Mouse (Mus musculus): ENCODE measurements around the gene Nfkbie. TPM values are rescaled to one million over a fixed set of nuclear protein-coding genes. Genes with fewer than 3 reads are reported as not detected.

Nfkbie gene
- polyA plus RNA-seq, 1 experiment from 2014 or later, result 1.6 TPM

DNA sequence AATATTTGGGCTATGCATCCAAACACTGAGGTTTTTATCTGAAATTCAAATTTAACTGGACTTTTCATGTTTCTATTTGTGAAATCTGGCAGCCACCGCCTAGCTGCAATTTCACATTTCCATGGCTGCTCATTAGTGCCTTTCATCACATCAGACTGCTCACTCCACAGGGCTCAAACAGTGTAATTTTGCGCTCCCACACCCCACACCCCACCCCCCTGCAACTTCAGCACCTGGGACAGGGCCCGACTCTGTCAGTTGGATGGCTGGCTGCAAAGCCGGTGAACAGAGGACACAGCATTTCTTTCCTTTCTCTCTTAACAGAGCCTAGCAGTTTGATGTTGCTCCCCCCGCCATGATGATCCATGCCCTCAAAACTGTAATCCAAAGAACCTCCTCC lies 19.2 kb upstream of the Nfkbie start:
- ATAC-seq (ENCODE audit: low FRiP score, low TSS enrichment), result no peak
- Histone ChIP-seq H3K36me3 (ENCODE audit: control insufficient read depth, insufficient read depth, low read length) (no peaks in the 10 kb centered on the region), H3K27ac (replicated peaks) (no peak overlapping the region), H3K4me2 (replicated peaks; ENCODE audit: low read depth) (no peak overlapping the region), H3K9me3 (ENCODE audit: control insufficient read depth, low read length) (no peaks in the 10 kb centered on the region), H3K4me3 (ENCODE audit: low read depth, low read length) (no peak overlapping the region), H3K9ac (ENCODE audit: low read length) (no peak overlapping the region), H3K4me1 (replicated peaks; ENCODE audit: control insufficient read depth, insufficient read depth) (no peaks in the 10 kb centered on the region), H3K27me3 (ENCODE audit: control insufficient read depth, insufficient read depth, low read length) (peaks cover 2% of the 10 kb centered on the region; the same call in 1 of the 2 replicates)
- WGBS, result 10% methylated on average over 5 of the region's 5 CpGs
- DNase-seq (ENCODE audit: low spot score), result peak; percentile 64
- TF ChIP-seq EP300 (optimal IDR thresholded peaks at IDR 0.05) (no peak), CTCF (IDR thresholded peaks at IDR 0.05; ENCODE audit: low read depth) (no peak)

DNA sequence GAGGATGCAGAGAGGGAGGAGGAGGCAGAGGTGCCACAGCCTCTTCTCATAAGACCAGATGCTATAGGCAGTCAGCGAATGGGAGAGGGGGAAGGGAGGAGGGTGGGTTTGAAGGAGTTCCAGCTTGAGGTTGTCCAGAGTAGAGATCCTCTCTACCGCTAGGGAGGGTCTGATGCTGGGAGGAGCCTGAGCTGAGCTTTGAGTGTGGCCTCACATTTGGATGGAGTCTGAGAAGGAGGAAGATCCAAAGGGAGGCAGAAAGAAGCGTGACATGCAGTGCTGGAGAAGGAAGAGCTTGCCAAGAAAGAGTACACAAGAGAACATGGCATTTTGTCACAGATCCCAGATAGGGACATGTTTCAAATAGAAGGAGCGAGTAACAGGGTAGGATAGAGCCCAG lies 17.1 kb upstream of the Nfkbie start:
- H3K4me2 ChIP-seq (replicated peaks; ENCODE audit: low read depth), result no peak overlapping the region
- no peak overlapping the region for H3K9ac ChIP-seq (ENCODE audit: low read length)
- no peaks in the 10 kb centered on the region; the same call in 1 of the 2 replicates for H3K36me3 ChIP-seq (ENCODE audit: control insufficient read depth, insufficient read depth, low read length)
- TF ChIP-seq CTCF (IDR thresholded peaks at IDR 0.05; ENCODE audit: low read depth) (no peak), EP300 (optimal IDR thresholded peaks at IDR 0.05) (no peak)
- no peaks in the 10 kb centered on the region for H3K9me3 ChIP-seq (ENCODE audit: control insufficient read depth, low read length)
- no peaks in the 10 kb centered on the region for H3K4me1 ChIP-seq (replicated peaks; ENCODE audit: control insufficient read depth, insufficient read depth)
- H3K4me3 ChIP-seq (ENCODE audit: low read depth, low read length), result no peak overlapping the region
- peaks cover 2% of the 10 kb centered on the region; the same call in 1 of the 2 replicates for H3K27me3 ChIP-seq (ENCODE audit: control insufficient read depth, insufficient read depth, low read length)
- WGBS, result 52% methylated on average over 4 of the region's 4 CpGs
- H3K27ac ChIP-seq (replicated peaks), result no peak overlapping the region
- DNase-seq (ENCODE audit: low spot score) (no peak), ATAC-seq (ENCODE audit: low FRiP score, low TSS enrichment) (no peak)

DNA sequence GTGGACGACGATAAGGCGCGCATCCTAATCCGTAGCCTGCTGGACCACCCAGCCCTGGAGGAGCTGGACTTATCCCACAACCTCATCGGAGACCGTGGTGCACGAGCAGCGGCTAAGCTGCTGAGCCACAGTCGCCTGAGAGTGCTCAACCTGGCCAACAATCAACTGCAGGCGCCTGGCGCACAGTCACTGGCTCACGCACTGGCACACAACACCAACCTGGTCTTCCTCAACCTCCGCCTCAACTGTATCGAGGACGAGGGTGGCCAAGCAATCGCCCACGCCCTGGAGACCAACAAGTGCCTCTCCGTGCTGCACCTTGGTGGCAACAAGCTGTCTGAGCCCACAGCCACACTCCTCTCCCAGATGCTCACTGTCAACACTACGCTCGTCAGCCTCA lies 15.8 kb upstream of the Nfkbie start:
- DNase-seq (ENCODE audit: low spot score) (no peak), ATAC-seq (ENCODE audit: low FRiP score, low TSS enrichment) (no peak)
- Histone ChIP-seq H3K9me3 (ENCODE audit: control insufficient read depth, low read length) (no peaks in the 10 kb centered on the region), H3K36me3 (ENCODE audit: control insufficient read depth, insufficient read depth, low read length) (no peaks in the 10 kb centered on the region; the same call in 1 of the 2 replicates), H3K4me3 (ENCODE audit: low read depth, low read length) (no peak overlapping the region), H3K4me1 (replicated peaks; ENCODE audit: control insufficient read depth, insufficient read depth) (no peaks in the 10 kb centered on the region), H3K4me2 (replicated peaks; ENCODE audit: low read depth) (no peak overlapping the region), H3K27ac (replicated peaks) (no peak overlapping the region), H3K9ac (ENCODE audit: low read length) (no peak overlapping the region), H3K27me3 (ENCODE audit: control insufficient read depth, insufficient read depth, low read length) (peaks cover 2% of the 10 kb centered on the region; the same call in 1 of the 2 replicates)
- TF ChIP-seq EP300 (optimal IDR thresholded peaks at IDR 0.05) (no peak), CTCF (IDR thresholded peaks at IDR 0.05; ENCODE audit: low read depth) (no peak)
- WGBS, result 66% methylated on average over 21 of the region's 21 CpGs

DNA sequence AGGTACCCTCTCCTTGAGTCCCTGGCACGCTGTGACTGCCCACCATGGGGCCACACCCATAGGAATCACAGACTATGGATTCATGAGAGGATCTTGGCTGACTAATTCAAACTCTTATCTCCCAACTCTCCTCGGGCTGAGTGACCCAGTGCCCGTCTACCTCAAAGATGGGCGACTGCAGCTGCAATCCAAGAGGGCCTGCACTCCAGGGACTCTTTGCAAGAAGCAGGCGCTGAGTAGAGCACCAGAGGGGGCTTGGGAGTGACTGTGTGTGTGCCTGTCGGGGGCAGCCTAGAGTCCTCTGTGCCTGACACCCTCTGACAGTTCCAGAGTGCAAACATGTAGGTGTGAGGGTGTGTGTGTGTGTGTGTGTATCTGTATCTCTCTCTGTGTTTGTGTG lies 13.4 kb upstream of the Nfkbie start:
- H3K4me1 ChIP-seq (replicated peaks; ENCODE audit: control insufficient read depth, insufficient read depth), result no peaks in the 10 kb centered on the region
- 26% methylated on average over 6 of the region's 6 CpGs for WGBS
- DNase-seq (ENCODE audit: low spot score) (no peak), ATAC-seq (ENCODE audit: low FRiP score, low TSS enrichment) (no peak)
- TF ChIP-seq EP300 (optimal IDR thresholded peaks at IDR 0.05) (no peak), CTCF (IDR thresholded peaks at IDR 0.05; ENCODE audit: low read depth) (no peak)
- H3K27me3 ChIP-seq (ENCODE audit: control insufficient read depth, insufficient read depth, low read length), result peaks cover 10% of the 10 kb centered on the region; the same call in 1 of the 2 replicates
- no peaks in the 10 kb centered on the region for H3K9me3 ChIP-seq (ENCODE audit: control insufficient read depth, low read length)
- no peak overlapping the region for H3K4me3 ChIP-seq (ENCODE audit: low read depth, low read length)
- H3K36me3 ChIP-seq (ENCODE audit: control insufficient read depth, insufficient read depth, low read length), result no peaks in the 10 kb centered on the region; the same call in 1 of the 2 replicates
- no peak overlapping the region for H3K4me2 ChIP-seq (replicated peaks; ENCODE audit: low read depth)
- H3K27ac ChIP-seq (replicated peaks), result no peak overlapping the region
- H3K9ac ChIP-seq (ENCODE audit: low read length), result no peak overlapping the region

DNA sequence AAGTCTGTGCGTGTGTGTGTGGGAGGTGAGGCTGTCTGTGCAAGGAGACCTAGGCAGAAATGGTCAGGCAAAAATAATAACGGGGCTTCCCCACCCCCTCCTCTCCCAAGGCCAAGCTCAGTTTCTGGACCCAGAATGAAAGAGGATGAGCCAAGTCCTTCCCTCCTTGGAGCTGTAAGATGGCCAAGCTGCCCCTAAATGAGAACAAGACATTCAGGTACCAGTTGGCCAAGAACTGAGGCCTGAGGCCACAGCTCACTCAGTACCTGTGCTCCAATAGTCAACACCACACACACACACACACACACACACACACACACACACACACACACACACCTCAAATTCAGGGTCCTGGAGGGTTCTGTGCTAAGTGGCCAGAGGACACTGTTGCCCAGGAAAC lies 12.8 kb upstream of the Nfkbie start:
- peaks cover 10% of the 10 kb centered on the region; the same call in 1 of the 2 replicates for H3K27me3 ChIP-seq (ENCODE audit: control insufficient read depth, insufficient read depth, low read length)
- H3K9me3 ChIP-seq (ENCODE audit: control insufficient read depth, low read length), result no peaks in the 10 kb centered on the region
- ATAC-seq (ENCODE audit: low FRiP score, low TSS enrichment) (no peak), DNase-seq (ENCODE audit: low spot score) (no peak)
- H3K9ac ChIP-seq (ENCODE audit: low read length), result no peak overlapping the region
- 71% methylated on average over 2 of the region's 2 CpGs for WGBS
- H3K4me2 ChIP-seq (replicated peaks; ENCODE audit: low read depth), result no peak overlapping the region
- H3K4me1 ChIP-seq (replicated peaks; ENCODE audit: control insufficient read depth, insufficient read depth), result no peaks in the 10 kb centered on the region
- no peak overlapping the region for H3K4me3 ChIP-seq (ENCODE audit: low read depth, low read length)
- no peak for TF ChIP-seq EP300 (optimal IDR thresholded peaks at IDR 0.05)
- no peak for TF ChIP-seq CTCF (IDR thresholded peaks at IDR 0.05; ENCODE audit: low read depth)
- no peaks in the 10 kb centered on the region; the same call in 1 of the 2 replicates for H3K36me3 ChIP-seq (ENCODE audit: control insufficient read depth, insufficient read depth, low read length)
- no peak overlapping the region for H3K27ac ChIP-seq (replicated peaks)

DNA sequence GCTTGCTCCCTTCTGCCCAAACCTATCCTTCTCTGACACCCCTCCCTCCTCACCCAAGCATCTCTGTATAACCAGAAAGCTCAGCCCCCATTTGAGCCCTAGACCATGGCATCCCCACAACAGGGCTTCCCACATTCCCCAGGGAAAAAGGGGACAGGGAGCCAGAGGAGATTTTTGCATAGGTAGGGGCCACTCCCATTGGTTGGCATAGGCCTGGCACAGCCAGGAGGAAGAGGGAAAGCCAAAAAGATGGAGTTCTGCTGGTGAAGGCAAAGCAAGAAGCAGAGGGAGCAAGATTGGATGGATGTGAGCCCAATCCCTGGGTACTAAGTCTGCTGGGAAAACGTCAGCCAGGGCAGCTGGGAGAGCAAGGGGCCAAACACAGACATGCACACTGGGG lies 12.4 kb upstream of the Nfkbie start:
- ATAC-seq (ENCODE audit: low FRiP score, low TSS enrichment) (no peak), DNase-seq (ENCODE audit: low spot score) (no peak)
- TF ChIP-seq EP300 (optimal IDR thresholded peaks at IDR 0.05), result no peak
- TF ChIP-seq CTCF (IDR thresholded peaks at IDR 0.05; ENCODE audit: low read depth), result no peak
- H3K27ac ChIP-seq (replicated peaks), result no peak overlapping the region
- H3K4me3 ChIP-seq (ENCODE audit: low read depth, low read length), result no peak overlapping the region
- peaks cover 10% of the 10 kb centered on the region; the same call in 1 of the 2 replicates for H3K27me3 ChIP-seq (ENCODE audit: control insufficient read depth, insufficient read depth, low read length)
- H3K4me2 ChIP-seq (replicated peaks; ENCODE audit: low read depth), result no peak overlapping the region
- H3K9ac ChIP-seq (ENCODE audit: low read length), result no peak overlapping the region
- H3K4me1 ChIP-seq (replicated peaks; ENCODE audit: control insufficient read depth, insufficient read depth), result no peaks in the 10 kb centered on the region
- no peaks in the 10 kb centered on the region for H3K9me3 ChIP-seq (ENCODE audit: control insufficient read depth, low read length)
- H3K36me3 ChIP-seq (ENCODE audit: control insufficient read depth, insufficient read depth, low read length), result no peaks in the 10 kb centered on the region; the same call in 1 of the 2 replicates
- 45% methylated on average over 1 of the region's 1 CpGs for WGBS
